Mouse (Mus musculus) MEL (cell line): ENCODE results near the gene Zbtb20.

Experiments
- GABPA ChIP-seq: IDR thresholded peaks from 2 replicates; pipeline ENCODE4 v1.6.1; 2012; ENCODE audit warnings: low read depth, mild to moderate bottlenecking, inconsistent platforms, low read length, improper control_type of control experiment, moderate library complexity
- MEF2A ChIP-seq: IDR thresholded peaks from 2 replicates; pipeline ENCODE4 v1.6.1; 2014; ENCODE audit warnings: low read depth, mild to moderate bottlenecking, inconsistent platforms, low read length, improper control_type of control experiment; ENCODE audit not compliant: poor library complexity, insufficient replicate concordance, severe bottlenecking; ENCODE audit errors: extremely low read depth

DNA sequence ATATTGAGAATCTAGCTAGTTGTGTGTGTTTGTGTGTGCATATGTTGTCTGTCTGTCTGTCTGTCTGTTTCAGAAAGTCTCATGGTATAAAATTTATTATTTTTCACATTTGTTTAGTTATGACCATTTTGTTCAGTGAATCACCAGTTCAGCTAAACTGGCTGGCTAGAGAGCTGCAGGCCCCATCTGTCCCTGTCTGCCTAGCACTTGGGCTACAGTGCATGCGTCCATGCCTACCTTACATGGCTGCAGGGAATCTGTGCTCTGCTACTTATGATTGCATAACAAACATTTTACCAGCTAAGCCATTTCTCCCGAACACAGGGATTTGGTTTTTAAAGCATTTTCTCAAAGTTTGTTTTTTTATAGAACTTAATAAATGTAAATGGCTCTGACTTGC is 150.7 kb downstream of the Zbtb20 start:
- TF ChIP-seq MEF2A (no peak), GABPA (no peak)
